Mouse (Mus musculus) erythroblast, embryonic 14.5 days (primary cell): Measurements from ENCODE around the gene Btnl10.

Experiments
- GATA1 ChIP-seq: IDR thresholded peaks from 2 replicates; pipeline ENCODE4 v1.6.1; 2012; ENCODE audit warnings: low read length, inconsistent platforms, mixed read lengths
- TAL1 ChIP-seq: IDR thresholded peaks from 3 replicates; pipeline ENCODE4 v1.6.1; 2012; ENCODE audit warnings: low read length, inconsistent platforms, mixed read lengths

DNA sequence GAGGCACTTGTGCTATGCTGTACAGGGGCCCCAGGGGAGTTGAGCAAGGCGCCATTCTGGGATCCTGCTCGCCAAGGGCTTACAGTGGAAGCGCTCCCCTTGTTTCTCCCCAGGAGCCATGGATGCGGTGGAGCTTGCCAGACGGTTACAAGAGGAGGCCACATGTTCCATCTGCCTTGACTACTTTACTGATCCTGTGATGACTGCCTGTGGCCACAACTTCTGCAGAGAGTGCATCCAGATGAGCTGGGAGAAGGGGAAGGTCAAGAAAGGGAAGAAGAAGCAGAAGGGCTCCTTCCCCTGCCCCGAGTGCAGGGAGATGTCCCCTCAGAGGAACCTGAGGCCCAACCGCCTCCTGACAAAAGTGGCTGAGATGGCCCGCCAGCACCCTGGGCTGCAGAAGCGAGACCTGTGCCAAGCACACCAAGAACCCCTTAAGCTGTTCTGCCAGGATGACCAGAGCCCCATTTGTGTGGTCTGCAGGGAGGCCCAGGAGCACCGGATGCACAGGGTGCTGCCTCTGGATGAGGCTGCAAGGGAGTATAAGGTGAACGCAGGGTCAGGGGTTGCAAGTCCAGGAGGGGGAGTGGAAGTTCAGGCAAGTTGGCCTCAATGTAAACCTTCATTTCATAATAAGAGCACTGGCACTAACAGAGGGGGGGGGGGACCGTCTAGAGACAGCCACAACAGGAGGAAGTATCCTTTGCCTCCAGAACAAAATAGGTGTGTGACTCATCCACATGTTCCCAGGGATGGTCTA, 47.5 kb downstream of the Btnl10 start:
- TF ChIP-seq TAL1 (no peak), GATA1 (no peak)
